Mouse (Mus musculus): ENCODE measurements around the gene Tmem131l. TPM values are rescaled to one million over a fixed set of nuclear protein-coding genes. Genes with fewer than 3 reads are reported as not detected.

The Tmem131l gene
- polyA plus RNA-seq, 1 experiment: 9.8 TPM

- DNase-seq: no peak
- Histone ChIP-seq H3K27ac (ENCODE audit: insufficient read depth, low read depth, low read length) (no peak overlapping the region), H3K27me3 (replicated peaks; ENCODE audit: control insufficient read depth, insufficient read depth, low read length) (no peaks in the 10 kb centered on the region), H3K4me3 (ENCODE audit: insufficient read depth, low read depth, low read length) (no peak overlapping the region), H3K36me3 (ENCODE audit: control insufficient read depth, insufficient read depth, low read length) (no peaks in the 10 kb centered on the region), H3K4me1 (ENCODE audit: control insufficient read depth, insufficient read depth, low read length) (no peaks in the 10 kb centered on the region)
- 66% methylated on average over 3 of the region's 3 CpGs for WGBS
- TF ChIP-seq CTCF (conservative IDR thresholded peaks at IDR 0.05; ENCODE audit: insufficient read depth, insufficient read length, low read depth, low read length) (no peak), POLR2A (IDR thresholded peaks at IDR 0.05; ENCODE audit: low read depth, low read length) (no peak)
Measured at GRCm38 (mm10) chr3:83986740-83987139, 53.2 kb downstream of the Tmem131l start.

- 83% methylated on average over 6 of the region's 6 CpGs for WGBS
- H3K36me3 ChIP-seq (ENCODE audit: control insufficient read depth, insufficient read depth, low read length): no peaks in the 10 kb centered on the region
- DNase-seq: no peak
- TF ChIP-seq CTCF (conservative IDR thresholded peaks at IDR 0.05; ENCODE audit: insufficient read depth, insufficient read length, low read depth, low read length) (no peak), POLR2A (IDR thresholded peaks at IDR 0.05; ENCODE audit: low read depth, low read length) (no peak)
- H3K27ac ChIP-seq (ENCODE audit: insufficient read depth, low read depth, low read length): no peak overlapping the region
- no peak overlapping the region for H3K4me3 ChIP-seq (ENCODE audit: insufficient read depth, low read depth, low read length)
- no peaks in the 10 kb centered on the region for H3K4me1 ChIP-seq (ENCODE audit: control insufficient read depth, insufficient read depth, low read length)
- no peaks in the 10 kb centered on the region for H3K27me3 ChIP-seq (replicated peaks; ENCODE audit: control insufficient read depth, insufficient read depth, low read length)
Measured at GRCm38 (mm10) chr3:83985426-83985825, 54.5 kb downstream of the Tmem131l start.

DNA sequence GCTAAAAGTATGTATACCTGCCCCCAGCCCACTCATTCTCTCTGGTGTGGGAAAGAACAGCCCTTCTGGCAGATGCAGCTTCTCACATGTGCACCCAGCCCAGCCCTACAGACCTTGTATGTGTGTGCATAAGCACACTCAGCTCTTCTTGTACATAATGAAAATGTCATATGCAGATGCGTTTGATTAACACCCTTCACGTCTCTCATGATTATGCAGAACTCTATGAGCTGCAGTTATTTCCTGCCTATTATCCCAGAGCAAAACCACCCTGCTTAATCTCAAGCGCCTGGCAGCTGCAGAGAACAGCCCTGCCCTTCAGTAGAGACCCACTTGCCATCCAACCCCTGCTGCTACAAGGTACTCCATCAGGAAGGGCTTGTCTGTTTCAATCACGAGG, 55.6 kb downstream of the Tmem131l start:
- Histone ChIP-seq H3K4me1 (ENCODE audit: control insufficient read depth, insufficient read depth, low read length) (no peaks in the 10 kb centered on the region), H3K27ac (ENCODE audit: insufficient read depth, low read depth, low read length) (no peak overlapping the region), H3K27me3 (replicated peaks; ENCODE audit: control insufficient read depth, insufficient read depth, low read length) (no peaks in the 10 kb centered on the region), H3K36me3 (ENCODE audit: control insufficient read depth, insufficient read depth, low read length) (no peaks in the 10 kb centered on the region), H3K4me3 (ENCODE audit: insufficient read depth, low read depth, low read length) (no peak overlapping the region)
- TF ChIP-seq POLR2A (IDR thresholded peaks at IDR 0.05; ENCODE audit: low read depth, low read length) (no peak), CTCF (conservative IDR thresholded peaks at IDR 0.05; ENCODE audit: insufficient read depth, insufficient read length, low read depth, low read length) (no peak)
- DNase-seq: no peak
- WGBS: 80% methylated on average over 4 of the region's 4 CpGs

GRCm38 (mm10) chr3:83982821-83983220, 57.2 kb downstream of the Tmem131l start:
- Histone ChIP-seq H3K36me3 (ENCODE audit: control insufficient read depth, insufficient read depth, low read length) (no peaks in the 10 kb centered on the region), H3K27ac (ENCODE audit: insufficient read depth, low read depth, low read length) (no peak overlapping the region), H3K4me1 (ENCODE audit: control insufficient read depth, insufficient read depth, low read length) (no peaks in the 10 kb centered on the region), H3K4me3 (ENCODE audit: insufficient read depth, low read depth, low read length) (no peak overlapping the region), H3K27me3 (replicated peaks; ENCODE audit: control insufficient read depth, insufficient read depth, low read length) (no peaks in the 10 kb centered on the region)
- DNase-seq: no peak
- WGBS: 87% methylated on average over 4 of the region's 4 CpGs
- TF ChIP-seq POLR2A (IDR thresholded peaks at IDR 0.05; ENCODE audit: low read depth, low read length) (no peak), CTCF (conservative IDR thresholded peaks at IDR 0.05; ENCODE audit: insufficient read depth, insufficient read length, low read depth, low read length) (no peak)

- H3K4me1 ChIP-seq (ENCODE audit: control insufficient read depth, insufficient read depth, low read length): no peaks in the 10 kb centered on the region
- no peaks in the 10 kb centered on the region for H3K27me3 ChIP-seq (replicated peaks; ENCODE audit: control insufficient read depth, insufficient read depth, low read length)
- TF ChIP-seq CTCF (conservative IDR thresholded peaks at IDR 0.05; ENCODE audit: insufficient read depth, insufficient read length, low read depth, low read length) (no peak), POLR2A (IDR thresholded peaks at IDR 0.05; ENCODE audit: low read depth, low read length) (no peak)
- H3K27ac ChIP-seq (ENCODE audit: insufficient read depth, low read depth, low read length): no peak overlapping the region
- no peak for DNase-seq
- no peaks in the 10 kb centered on the region for H3K36me3 ChIP-seq (ENCODE audit: control insufficient read depth, insufficient read depth, low read length)
- 76% methylated on average over 6 of the region's 6 CpGs for WGBS
- no peak overlapping the region for H3K4me3 ChIP-seq (ENCODE audit: insufficient read depth, low read depth, low read length)
Measured at GRCm38 (mm10) chr3:83980231-83980872, 59.6 kb downstream of the Tmem131l start.

- no peak for DNase-seq
- WGBS: 86% methylated on average over 4 of the region's 4 CpGs
- Histone ChIP-seq H3K4me3 (ENCODE audit: insufficient read depth, low read depth, low read length) (no peak overlapping the region), H3K27ac (ENCODE audit: insufficient read depth, low read depth, low read length) (no peak overlapping the region), H3K36me3 (ENCODE audit: control insufficient read depth, insufficient read depth, low read length) (no peaks in the 10 kb centered on the region), H3K27me3 (replicated peaks; ENCODE audit: control insufficient read depth, insufficient read depth, low read length) (no peaks in the 10 kb centered on the region), H3K4me1 (ENCODE audit: control insufficient read depth, insufficient read depth, low read length) (no peaks in the 10 kb centered on the region)
- no peak for TF ChIP-seq POLR2A (IDR thresholded peaks at IDR 0.05; ENCODE audit: low read depth, low read length)
- no peak for TF ChIP-seq CTCF (conservative IDR thresholded peaks at IDR 0.05; ENCODE audit: insufficient read depth, insufficient read length, low read depth, low read length)
Measured at GRCm38 (mm10) chr3:83978497-83979410, 61.2 kb downstream of the Tmem131l start.

- Histone ChIP-seq H3K36me3 (ENCODE audit: control insufficient read depth, insufficient read depth, low read length) (no peaks in the 10 kb centered on the region), H3K27me3 (replicated peaks; ENCODE audit: control insufficient read depth, insufficient read depth, low read length) (no peaks in the 10 kb centered on the region), H3K4me1 (ENCODE audit: control insufficient read depth, insufficient read depth, low read length) (no peaks in the 10 kb centered on the region), H3K4me3 (ENCODE audit: insufficient read depth, low read depth, low read length) (no peak overlapping the region), H3K27ac (ENCODE audit: insufficient read depth, low read depth, low read length) (no peak overlapping the region)
- 81% methylated on average over 3 of the region's 3 CpGs for WGBS
- DNase-seq: no peak
- TF ChIP-seq POLR2A (IDR thresholded peaks at IDR 0.05; ENCODE audit: low read depth, low read length) (no peak), CTCF (conservative IDR thresholded peaks at IDR 0.05; ENCODE audit: insufficient read depth, insufficient read length, low read depth, low read length) (no peak)
Measured at GRCm38 (mm10) chr3:83977817-83978216, 62.2 kb downstream of the Tmem131l start.
